Mouse (Mus musculus): ENCODE data around the gene Disp2.
A peak's percentile ranks its signal among the peaks of the same experiment; 100 is the strongest.

Disp2 gene

DNA sequence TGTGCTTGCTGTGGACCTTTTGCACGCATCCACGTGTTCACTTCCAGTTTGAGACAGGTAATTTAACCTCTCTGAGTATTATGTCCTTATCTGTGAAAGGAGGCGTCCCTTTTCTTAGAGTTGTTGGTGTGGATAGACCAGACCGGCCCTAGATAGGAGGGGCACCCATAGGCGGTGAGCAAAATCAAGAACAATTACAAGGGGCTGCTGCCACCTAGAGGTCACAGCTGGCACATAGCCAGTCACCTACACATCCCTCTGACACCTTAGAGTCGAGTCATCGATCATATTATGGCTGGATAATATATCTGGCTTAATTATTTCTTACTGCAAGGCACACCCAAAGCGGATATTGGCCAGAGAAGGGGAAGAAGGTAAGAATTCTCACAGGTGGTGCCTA lies 19.7 kb upstream of the Disp2 start:
- DNase-seq (ENCODE audit: low read depth, low spot score), result peak; percentile 80

DNA sequence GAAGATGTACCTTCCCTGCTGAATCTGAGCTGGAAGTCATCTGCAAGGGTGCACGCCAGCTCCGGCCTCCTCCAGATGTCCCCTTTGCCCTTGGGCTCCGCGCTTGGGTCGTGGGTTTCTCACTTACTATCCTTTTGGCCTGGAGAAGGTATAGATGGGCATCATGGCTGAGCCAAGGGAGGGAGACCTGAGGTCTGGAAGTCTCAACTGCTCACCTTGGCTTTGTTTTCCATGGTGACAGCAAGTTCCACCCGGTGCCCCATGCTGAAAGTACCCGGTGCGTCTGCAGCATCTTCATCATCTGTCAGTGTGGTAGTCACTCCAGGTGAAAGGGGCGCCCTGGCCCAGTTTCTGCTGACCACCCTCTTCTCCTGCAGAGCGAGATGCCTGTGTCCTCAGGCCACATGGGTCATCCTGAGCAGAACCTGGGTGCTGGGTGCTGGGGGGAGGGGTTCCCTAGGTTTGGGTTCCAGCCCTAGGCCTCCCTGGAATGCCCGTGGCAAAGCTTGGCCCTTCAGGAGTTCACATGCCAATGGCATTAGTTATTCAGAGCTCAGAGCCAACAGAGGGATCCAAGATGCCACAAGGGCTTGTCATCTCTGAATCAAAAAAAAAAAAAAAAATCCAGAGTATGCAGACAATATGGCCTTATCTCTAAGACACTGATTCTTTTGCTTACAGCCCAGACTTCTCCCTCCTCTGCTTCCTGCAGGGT lies 19.1 kb upstream of the Disp2 start:
- no peak for DNase-seq (ENCODE audit: low read depth, low spot score)

- DNase-seq (ENCODE audit: low read depth, low spot score), result no peak
These were observed 18.2 kb upstream of the Disp2 start for GRCm38 (mm10) chr2:118761358-118761757.

DNA sequence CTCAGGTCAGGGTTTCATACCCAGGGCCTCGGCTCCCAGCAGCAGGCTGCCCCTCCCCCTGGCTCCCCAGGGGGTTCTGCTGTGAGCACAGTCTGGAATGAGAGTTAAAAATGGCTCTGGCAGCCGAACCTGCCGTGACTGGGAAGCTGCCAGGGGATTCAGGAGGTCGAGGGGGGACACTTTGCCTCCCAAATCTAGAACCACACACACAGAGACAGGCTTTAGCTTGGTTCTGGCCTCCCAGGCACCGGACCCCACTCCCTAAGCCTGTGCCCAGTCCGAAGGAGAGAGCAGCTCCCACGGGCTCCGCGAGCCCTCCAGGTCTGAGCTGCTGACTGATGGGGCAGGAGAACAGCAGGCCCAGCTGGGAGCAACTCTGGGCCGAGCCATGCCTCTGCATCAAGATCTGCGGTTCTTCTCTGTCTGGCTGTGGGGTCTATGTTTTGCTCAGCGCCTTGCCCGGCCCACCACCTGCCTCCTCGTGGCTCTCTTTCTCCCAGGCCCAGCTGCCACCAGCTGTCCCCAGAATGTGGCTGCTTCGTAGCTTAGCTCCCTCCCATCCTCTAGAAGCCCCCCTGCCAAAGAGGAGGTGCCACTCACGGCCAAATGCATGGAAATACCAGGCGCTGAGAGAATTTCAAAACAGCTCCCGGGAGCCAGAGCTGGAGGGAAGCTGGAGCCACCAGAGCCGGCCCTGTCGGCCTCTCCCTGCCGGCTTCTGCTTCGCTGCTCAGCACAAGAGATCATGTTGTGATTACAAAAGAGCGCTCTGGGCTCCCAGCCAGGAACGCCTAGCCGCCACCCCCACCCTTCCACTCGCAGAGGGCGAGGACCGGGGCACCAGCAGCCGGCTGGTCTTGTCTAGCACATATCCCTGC lies 17.4 kb upstream of the Disp2 start, which contains the start of gene Ccdc9b:
Gene Ccdc9b, minus strand, starts transcription at position 756 of the 878 bp plus-strand sequence.
- DNase-seq (ENCODE audit: low read depth, low spot score), result peak; percentile 61

DNA sequence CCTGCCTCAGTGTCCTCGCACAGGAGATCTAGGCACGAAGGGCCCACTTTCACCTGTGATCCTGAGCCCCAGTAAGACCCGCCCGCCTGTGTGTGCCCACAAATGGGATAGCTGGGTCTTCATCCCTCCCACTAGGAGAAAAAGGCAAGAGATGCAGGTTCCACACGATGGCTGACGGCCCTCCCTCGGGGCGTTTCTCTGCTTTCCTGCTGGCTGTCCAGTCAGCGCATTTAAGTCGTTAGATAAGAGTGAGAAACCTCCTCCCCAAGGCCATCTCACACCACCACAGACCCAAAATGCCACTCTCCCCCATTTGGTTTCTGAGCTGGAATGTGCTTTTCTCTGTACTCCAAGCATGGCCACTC lies 16.8 kb upstream of the Disp2 start:
- no peak for DNase-seq (ENCODE audit: low read depth, low spot score)

- no peak for DNase-seq (ENCODE audit: low read depth, low spot score)
These were observed 16.1 kb upstream of the Disp2 start for GRCm38 (mm10) chr2:118763469-118763868.

- peak; percentile 51 for DNase-seq (ENCODE audit: low read depth, low spot score)
These were observed 15.3 kb upstream of the Disp2 start for GRCm38 (mm10) chr2:118764094-118764831.

DNA sequence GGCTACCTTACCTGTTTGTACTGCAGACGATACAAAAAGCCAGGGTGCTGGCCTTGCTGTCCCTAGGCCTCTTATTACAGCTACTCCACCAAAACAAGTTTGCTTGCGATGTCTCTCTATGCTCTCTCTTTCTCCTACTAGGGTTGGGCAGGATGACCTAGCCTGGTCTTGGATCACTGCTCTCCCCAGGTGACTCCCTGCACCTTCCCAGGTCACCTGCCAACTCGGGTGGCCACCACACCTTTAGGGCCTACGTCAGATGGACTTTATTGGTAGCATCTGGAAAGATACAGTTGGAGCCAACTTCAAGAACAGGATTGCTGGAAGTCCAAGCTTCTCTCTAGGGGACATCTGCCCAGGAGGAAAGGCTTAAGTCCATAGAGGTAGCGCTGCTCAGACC lies 14.6 kb upstream of the Disp2 start:
- no peak for DNase-seq (ENCODE audit: low read depth, low spot score)

DNA sequence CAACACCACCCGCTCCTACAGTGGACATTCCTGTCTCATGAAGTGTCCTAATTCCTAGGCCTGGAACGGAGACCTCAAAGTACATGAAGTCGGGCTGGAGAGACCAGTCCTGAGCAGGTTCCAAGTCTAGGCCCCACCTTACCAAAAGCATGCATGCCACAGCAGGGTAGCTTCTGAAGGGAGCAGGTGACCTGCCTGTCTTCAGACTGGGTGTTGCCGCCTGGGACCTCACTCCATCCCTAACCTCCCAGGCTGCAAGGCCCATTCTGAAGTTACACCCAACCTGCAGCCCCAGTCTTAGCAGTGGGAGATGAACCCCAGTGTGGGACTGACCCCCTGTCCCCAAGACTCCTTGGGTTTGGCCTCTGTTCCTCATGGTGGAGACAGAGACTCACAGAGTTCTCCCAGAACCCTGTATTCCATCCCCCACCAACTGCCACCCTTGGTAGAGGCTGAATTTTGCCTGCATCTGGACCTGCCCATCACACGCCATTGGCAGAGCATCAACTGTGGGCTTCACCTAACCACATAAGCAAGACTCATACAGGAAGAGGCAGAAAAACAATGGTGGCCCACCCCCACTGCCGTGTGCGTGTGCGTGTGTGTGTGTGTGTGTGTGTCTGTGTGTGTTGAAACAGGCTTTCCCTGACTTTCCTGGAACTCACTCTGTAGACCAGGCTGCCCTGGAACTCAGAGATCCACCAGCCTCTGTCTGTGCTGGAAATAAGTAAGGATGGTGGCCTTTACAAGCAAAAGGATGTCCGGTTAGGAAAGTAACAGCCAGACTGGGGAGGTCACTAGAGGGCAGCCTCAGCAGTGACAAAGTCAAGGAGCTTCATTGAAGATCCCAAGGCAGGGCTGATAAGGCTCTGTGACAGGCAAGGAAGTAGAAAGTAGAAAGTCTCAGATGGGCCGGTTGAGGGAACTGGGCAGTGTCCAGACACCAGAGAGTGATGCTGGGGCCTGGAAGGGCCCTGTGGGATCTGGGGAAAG lies 13.2 kb upstream of the Disp2 start:
- no peak for DNase-seq (ENCODE audit: low read depth, low spot score)

DNA sequence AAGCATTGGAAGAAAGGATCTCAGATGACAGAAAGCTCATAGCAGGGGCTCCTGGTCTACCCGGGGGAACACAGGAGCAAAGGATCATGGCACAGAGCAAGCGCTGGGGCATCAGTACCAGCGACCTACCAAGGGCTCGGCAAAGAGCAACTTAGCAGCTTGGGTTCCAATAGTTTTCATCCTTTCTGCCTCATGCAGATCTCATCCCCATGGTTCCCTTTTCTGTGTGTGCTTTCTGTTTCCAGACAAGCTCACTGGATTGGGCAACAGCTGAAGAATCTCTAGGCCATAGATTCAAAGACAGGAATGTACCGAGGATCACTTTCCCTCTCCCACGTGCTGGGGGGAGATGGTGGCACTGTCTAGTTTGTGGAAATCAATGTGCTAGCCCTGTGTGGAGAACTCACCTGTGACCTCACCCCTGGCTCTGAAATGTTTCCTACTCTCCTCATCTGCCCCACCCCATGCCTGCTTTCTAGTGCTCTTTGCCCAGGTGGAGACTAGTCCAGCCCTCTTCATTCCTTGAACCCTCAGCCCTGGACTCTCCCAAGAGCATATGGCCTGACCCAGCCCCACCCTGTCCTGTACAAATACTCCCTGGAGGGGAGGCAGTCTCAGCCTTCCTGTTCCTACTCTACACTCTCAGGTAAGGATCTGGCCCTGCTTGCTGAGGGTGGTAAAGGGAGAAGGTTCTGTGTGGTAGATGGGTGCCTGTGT lies 7.2 kb upstream of the Disp2 start, which contains the start of gene Phgr1:
Gene Phgr1, plus strand, starts transcription at position 612 of the 717 bp plus-strand sequence.
- DNase-seq (ENCODE audit: low read depth, low spot score), result no peak

DNA sequence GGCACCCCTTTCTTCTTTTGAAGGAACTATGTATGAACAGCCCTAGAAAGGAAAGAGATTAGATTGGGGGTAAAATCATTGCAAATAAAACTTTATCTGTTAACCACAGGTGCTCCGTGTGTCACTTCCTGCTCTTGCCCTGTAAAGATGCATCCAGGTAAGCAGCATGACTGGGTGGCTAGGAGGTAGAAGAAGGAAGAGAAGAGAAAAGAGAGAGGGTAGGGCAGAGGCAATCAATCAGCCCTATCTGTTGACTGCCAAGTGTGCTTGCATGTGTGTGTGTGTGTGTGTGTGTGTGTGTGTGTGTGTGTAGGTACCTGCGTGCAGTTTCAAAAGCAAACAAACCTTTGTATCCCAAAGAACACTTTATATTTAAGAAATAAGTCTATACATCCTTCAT lies 5.0 kb upstream of the Disp2 start:
- DNase-seq (ENCODE audit: low read depth, low spot score), result no peak

DNA sequence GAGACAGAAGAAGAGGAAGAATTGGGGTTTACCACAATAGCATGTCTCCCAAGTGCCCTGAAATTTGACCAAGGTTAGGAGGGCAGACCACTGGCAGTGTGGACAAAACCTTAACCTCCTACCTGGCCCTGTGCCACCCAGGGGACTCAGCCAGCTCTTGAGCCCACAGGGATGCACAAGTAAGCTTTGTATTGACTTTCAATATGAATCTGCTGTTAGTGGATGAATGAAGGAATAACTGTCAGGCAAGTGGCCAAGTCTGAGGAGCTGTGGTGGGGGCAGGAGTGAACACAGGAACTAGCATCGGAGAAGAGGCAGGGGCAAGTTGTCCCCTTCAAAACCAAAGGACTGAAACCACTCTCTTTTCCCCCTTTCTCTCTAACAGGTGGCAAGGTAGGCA lies 4.1 kb upstream of the Disp2 start:
- no peak for DNase-seq (ENCODE audit: low read depth, low spot score)

DNA sequence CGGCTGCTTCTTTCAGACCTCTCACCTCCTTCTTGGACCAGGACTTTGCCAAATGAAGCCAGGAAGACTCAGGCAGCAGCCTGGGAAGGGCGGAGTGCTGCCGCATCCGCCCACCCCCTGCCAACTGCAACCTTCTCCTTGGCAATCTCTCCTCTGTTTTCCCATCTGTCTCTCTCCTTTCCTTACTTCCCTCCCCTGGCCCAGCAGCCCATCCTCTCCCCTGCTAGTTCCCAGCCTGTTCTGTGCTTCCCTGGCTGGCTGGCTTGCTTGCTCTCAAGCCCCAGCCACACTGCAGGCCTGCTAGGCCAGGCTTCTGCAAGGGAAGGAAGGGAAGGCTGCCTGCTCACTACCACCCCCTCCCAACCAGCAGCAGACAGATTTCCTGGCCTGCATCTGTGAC lies 3.7 kb upstream of the Disp2 start:
- no peak for DNase-seq (ENCODE audit: low read depth, low spot score)

- DNase-seq (ENCODE audit: low read depth, low spot score), result no peak
These were observed 3.2 kb upstream of the Disp2 start for GRCm38 (mm10) chr2:118776295-118776694.

DNA sequence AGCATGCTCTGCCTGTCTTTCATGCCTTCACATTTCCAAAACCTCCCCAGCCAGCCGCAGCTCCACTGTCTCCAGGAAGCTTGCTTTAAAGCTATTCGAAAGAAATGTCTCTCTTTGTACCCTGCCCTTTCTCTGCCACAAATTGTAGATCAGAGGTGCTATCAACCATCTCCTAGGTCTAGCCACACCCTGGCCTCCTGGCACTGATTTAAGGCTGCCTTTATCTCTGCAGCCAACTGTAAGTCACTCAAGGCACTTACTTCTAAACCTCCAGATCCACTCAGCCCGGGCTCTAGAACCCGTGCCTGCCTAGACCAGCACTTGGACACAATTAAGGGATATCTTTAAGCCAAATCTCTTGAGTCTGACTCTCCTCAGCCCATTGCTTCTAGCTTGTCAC lies 1.1 kb upstream of the Disp2 start:
- DNase-seq (ENCODE audit: low read depth, low spot score), result no peak

DNA sequence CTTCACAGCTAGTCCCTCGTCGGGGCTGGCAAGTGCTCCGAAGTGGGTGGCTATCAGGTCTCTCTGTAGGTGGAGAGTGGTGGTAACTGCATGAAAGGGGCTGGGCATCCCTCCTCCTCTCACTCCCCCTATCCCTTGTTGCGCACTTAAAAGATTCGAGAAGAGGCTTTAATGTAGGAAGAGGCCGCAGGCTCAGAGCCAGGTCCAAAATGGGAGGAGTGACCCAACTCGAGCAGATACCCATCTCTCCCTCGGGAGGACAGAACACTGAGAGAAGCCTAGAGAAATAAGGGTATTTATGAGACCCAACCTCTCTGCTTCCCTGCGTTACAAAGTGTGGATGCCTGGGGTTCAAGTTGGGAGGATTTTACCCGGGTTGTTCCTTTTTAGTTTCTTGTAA lies 454 bp upstream of the Disp2 start:
- no peak for DNase-seq (ENCODE audit: low read depth, low spot score)

- no peak for DNase-seq (ENCODE audit: low read depth, low spot score)
These were observed 1.6 kb downstream of the Disp2 start for GRCm38 (mm10) chr2:118781115-118781514.

DNA sequence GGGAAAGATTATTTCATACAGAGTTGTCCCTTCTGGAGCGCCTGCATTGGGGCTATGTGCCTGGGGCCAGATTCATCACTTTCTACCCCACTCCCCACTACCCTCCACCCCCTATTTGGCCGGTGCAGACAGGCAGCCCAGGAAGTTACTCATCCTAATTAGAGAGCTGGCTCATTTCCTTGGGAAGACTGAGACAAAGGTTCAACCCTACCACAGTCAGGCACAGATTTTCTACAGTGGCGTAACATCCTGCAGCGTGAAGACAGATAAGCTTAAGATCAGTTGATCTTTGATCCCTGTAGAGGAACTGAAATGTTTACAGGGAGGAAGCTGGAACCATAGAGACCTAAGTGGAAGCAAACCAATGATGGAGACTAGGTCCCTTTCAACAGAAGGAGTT lies 2.8 kb downstream of the Disp2 start:
- DNase-seq (ENCODE audit: low read depth, low spot score), result no peak

- DNase-seq (ENCODE audit: low read depth, low spot score), result no peak
These were observed 3.6 kb downstream of the Disp2 start for GRCm38 (mm10) chr2:118783093-118783492.

DNA sequence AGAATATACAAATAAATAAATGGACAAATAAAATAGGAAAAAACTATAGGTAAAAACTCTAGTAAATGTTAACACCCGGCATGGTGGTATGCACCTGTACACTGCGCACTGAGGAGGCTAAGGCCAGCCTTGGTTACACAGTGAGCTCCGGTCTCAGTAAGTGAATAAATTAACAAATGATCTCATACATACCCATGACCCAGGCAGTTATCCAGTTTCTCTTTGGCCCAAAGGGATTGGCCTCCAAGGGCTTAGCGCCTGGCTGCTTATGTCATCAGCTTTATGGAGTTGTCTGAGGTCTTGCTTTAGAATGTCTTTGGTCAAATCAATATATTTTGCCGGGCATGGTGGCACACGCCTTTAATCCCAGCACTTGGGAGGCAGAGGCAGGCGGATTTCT lies 4.1 kb downstream of the Disp2 start:
- DNase-seq (ENCODE audit: low read depth, low spot score), result no peak
